Mouse (Mus musculus): ENCODE results near the gene Lig3.

- TF ChIP-seq NRF1 (IDR thresholded peaks at IDR 0.05; ENCODE audit: low read depth, low read length) (peak; percentile 92), CTCF (conservative IDR thresholded peaks at IDR 0.05 in 1 of 2, IDR thresholded peaks at IDR 0.05 in 1 of 2; ENCODE audit: low read depth in 2 of 2, low read length in 2 of 2) (no peak), MAZ (IDR thresholded peaks at IDR 0.05; ENCODE audit: low read depth, low read length) (peak; percentile 72), RCOR1 (conservative IDR thresholded peaks at IDR 0.05; ENCODE audit: low read depth, low read length) (peak; percentile 54; the same call in 1 of the 2 replicates), POLR2AphosphoS2 (IDR thresholded peaks at IDR 0.05; ENCODE audit: low read depth, low read length) (peak; percentile 88; the same call in 1 of the 2 replicates), GABPA (IDR thresholded peaks at IDR 0.05; ENCODE audit: insufficient replicate concordance, low read depth, low read length) (no peak)
These were observed at the start of gene Lig3 for GRCm38 (mm10) chr11:82780983-82781903.

Data from CH12.LX (cell line).